Mouse (Mus musculus): ENCODE results near the gene Gpd1l. TPM values are rescaled to one million over a fixed set of nuclear protein-coding genes. Genes with fewer than 3 reads are reported as not detected.

Gpd1l gene
- total RNA-seq, 2 experiments from 2014 or later = 75.2 to 78.3 TPM

- Histone ChIP-seq H3K27ac (no peak overlapping the region), H3K4me3 (no peak overlapping the region)
- peak; percentile 59 for TF ChIP-seq CTCF (conservative IDR thresholded peaks at IDR 0.05)
- no peak for DNase-seq (ENCODE audit: low spot score in 2 of 2)
These were observed 12.3 kb downstream of the Gpd1l start for GRCm38 (mm10) chr9:114921352-114922081.

- Histone ChIP-seq H3K27ac (no peak overlapping the region), H3K4me3 (no peak overlapping the region)
- no peak for DNase-seq (ENCODE audit: low spot score in 2 of 2)
- TF ChIP-seq CTCF (conservative IDR thresholded peaks at IDR 0.05) = no peak
These were observed 13.2 kb downstream of the Gpd1l start for GRCm38 (mm10) chr9:114920569-114920968.

- peak; percentile 90 for TF ChIP-seq CTCF (conservative IDR thresholded peaks at IDR 0.05)
- no peak overlapping the region for H3K4me3 ChIP-seq
- peak; percentile 84 to 90 for DNase-seq (ENCODE audit: low spot score in 2 of 2)
- H3K27ac ChIP-seq = no peak overlapping the region
These were observed 20.8 kb downstream of the Gpd1l start for GRCm38 (mm10) chr9:114912680-114913649.

- Histone ChIP-seq H3K27ac (no peak overlapping the region), H3K4me3 (no peak overlapping the region)
- DNase-seq (ENCODE audit: low spot score in 2 of 2) = no peak
- TF ChIP-seq CTCF (conservative IDR thresholded peaks at IDR 0.05) = no peak
These were observed 26.3 kb downstream of the Gpd1l start for GRCm38 (mm10) chr9:114907509-114907908.

- no peak for TF ChIP-seq CTCF (conservative IDR thresholded peaks at IDR 0.05)
- DNase-seq (ENCODE audit: low spot score in 2 of 2) = no peak
These were observed 37.9 kb downstream of the Gpd1l start for GRCm38 (mm10) chr9:114895919-114896318.

GRCm38 (mm10) chr9:114892974-114893373, 40.8 kb downstream of the Gpd1l start:
- no peak for DNase-seq (ENCODE audit: low spot score in 2 of 2)
- Histone ChIP-seq H3K27ac (no peak overlapping the region), H3K4me3 (no peak overlapping the region)
- TF ChIP-seq CTCF (conservative IDR thresholded peaks at IDR 0.05) = no peak

More at GRCm38 (mm10) chr9:114895919-114896318, 37.9 kb downstream of the Gpd1l start:
- Histone ChIP-seq H3K27ac (no peak overlapping the region), H3K4me3 (no peak overlapping the region)

GRCm38 (mm10) chr9:114890377-114890776, 43.4 kb downstream of the Gpd1l start:
- no peak for DNase-seq (ENCODE audit: low spot score in 2 of 2)
- no peak for TF ChIP-seq CTCF (conservative IDR thresholded peaks at IDR 0.05)
- H3K27ac ChIP-seq = no peak overlapping the region
- H3K4me3 ChIP-seq = no peak overlapping the region

- peak; percentile 46 for TF ChIP-seq CTCF (conservative IDR thresholded peaks at IDR 0.05)
- H3K27ac ChIP-seq = no peak overlapping the region
- no peak for DNase-seq (ENCODE audit: low spot score in 2 of 2)
- no peak overlapping the region for H3K4me3 ChIP-seq
These were observed 44.9 kb downstream of the Gpd1l start for GRCm38 (mm10) chr9:114888856-114889407.

- Histone ChIP-seq H3K27ac (no peak overlapping the region), H3K4me3 (no peak overlapping the region)
- TF ChIP-seq CTCF (conservative IDR thresholded peaks at IDR 0.05) = peak; percentile 70
- no peak for DNase-seq (ENCODE audit: low spot score in 2 of 2)
These were observed 46.1 kb downstream of the Gpd1l start for GRCm38 (mm10) chr9:114887699-114888098.

GRCm38 (mm10) chr9:114885991-114886662, 47.7 kb downstream of the Gpd1l start:
- no peak for DNase-seq (ENCODE audit: low spot score in 2 of 2)
- TF ChIP-seq CTCF (conservative IDR thresholded peaks at IDR 0.05) = no peak
- no peak overlapping the region for H3K27ac ChIP-seq
- H3K4me3 ChIP-seq = no peak overlapping the region

GRCm38 (mm10) chr9:114885564-114885963, 48.2 kb downstream of the Gpd1l start:
- Histone ChIP-seq H3K4me3 (no peak overlapping the region), H3K27ac (no peak overlapping the region)
- no peak for DNase-seq (ENCODE audit: low spot score in 2 of 2)
- no peak for TF ChIP-seq CTCF (conservative IDR thresholded peaks at IDR 0.05)

GRCm38 (mm10) chr9:114881977-114882376, 51.8 kb downstream of the Gpd1l start:
- no peak for TF ChIP-seq CTCF (conservative IDR thresholded peaks at IDR 0.05)
- no peak overlapping the region for H3K4me3 ChIP-seq
- no peak overlapping the region for H3K27ac ChIP-seq
- no peak for DNase-seq (ENCODE audit: low spot score in 2 of 2)
